Mouse (Mus musculus) erythroblast, embryonic 14.5 days (primary cell): ENCODE data around the gene Mum1.

Experiments
- GATA1 ChIP-seq: IDR thresholded peaks from 2 replicates; pipeline ENCODE4 v1.6.1; 2012; ENCODE audit warnings: low read length, inconsistent platforms, mixed read lengths
- TAL1 ChIP-seq: IDR thresholded peaks from 3 replicates; pipeline ENCODE4 v1.6.1; 2012; ENCODE audit warnings: low read length, inconsistent platforms, mixed read lengths

DNA sequence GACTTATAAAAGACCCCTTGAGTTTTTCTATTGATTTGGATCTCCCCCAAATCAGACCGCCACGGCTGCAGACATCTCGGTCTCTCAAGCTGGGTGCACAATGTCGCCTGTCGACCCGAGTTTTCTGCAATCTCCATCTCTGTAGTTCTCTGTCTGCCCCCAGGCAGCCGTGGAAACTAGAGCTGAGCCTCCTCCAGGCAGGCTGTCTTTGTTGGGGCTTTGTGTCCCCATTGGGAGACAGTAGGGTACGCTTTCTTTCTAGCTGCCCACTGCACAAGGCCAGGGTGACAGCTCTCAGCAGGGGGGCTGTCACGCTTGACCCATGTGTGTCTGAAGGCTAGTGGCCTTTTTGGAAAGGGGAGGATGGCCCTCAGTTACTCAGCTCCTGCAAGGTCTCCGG lies 18.6 kb upstream of the Mum1 start:
- TF ChIP-seq GATA1 (no peak), TAL1 (no peak)
